ENCODE assay signal across 15 mouse cellular contexts in the genomic region with DNA sequence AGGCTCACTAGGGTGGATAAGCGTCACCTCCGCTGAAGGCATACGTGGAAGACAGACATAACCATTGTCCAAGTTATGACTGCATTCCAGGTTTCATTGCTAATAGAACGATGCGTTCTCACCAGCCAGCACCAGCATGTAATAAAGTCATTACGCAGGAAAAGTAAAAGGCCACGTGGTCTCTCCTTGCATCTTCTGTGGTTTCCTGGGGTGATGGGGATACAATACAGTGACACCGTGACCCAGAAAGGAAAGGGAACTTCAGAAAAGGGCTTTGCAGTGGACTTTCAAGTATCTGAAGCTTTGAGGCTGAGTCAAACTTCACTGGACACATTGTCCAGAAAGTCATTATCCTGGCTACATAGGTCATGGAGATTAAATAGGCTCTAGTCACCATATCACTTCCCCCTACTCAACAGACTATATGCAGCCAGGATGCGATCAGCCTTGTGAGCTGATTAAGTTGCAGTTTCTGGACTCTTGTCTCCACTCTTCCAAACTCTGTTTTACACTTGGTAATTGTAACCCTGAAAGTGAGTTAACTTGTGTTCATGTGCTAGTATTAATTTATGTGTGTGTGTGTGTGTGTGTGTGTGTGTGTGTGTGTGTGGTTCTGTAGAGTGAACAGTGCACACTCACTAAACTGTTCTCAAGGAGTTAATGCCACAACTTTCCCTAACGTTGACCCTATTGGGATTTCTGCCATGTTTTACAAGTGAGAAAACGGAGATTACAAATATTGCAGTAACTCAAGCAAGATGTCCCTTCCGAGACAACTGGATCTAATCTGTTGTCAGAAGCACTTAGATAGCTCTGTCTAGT.
"Had no signal": no experiment of that assay in that cellular context is flagged by ENCODE, and none has a peak within 500 bp of the region (broad histone marks: within the 10 kb centered on the region; RNA-seq: fewer than 3 reads in every experiment).

No protein-coding gene starts in this region.

- H3K27me3 ChIP-seq: intestine, embryonic 15.5 days; limb, embryonic 12.5 days; liver, embryonic 13.5 days; lung, embryonic 15.5 days; midbrain, embryonic 13.5 days; neural tube, embryonic 12.5 days; stomach, embryonic 15.5 days had no signal

- H3K9me3 ChIP-seq: intestine, embryonic 15.5 days; limb, embryonic 12.5 days; liver, embryonic 13.5 days; lung, embryonic 15.5 days; midbrain, embryonic 13.5 days; neural tube, embryonic 12.5 days; stomach, embryonic 15.5 days had no signal

- H3K27ac ChIP-seq: intestine, embryonic 15.5 days; limb, embryonic 12.5 days; liver, embryonic 13.5 days; lung, embryonic 15.5 days; macrophage; midbrain, embryonic 13.5 days; neural tube, embryonic 12.5 days; stomach, embryonic 15.5 days had no signal

- DNase-seq: kidney, adult 2 months; kidney, postnatal 25 days; liver; liver, embryonic 13.5 days; liver, postnatal 0 days; lung, postnatal 14 days; thymus, adult 2 months; thymus, postnatal 25 days had no signal

- H3K4me3 ChIP-seq: intestine, embryonic 15.5 days; limb, embryonic 12.5 days; liver, embryonic 13.5 days; lung, embryonic 15.5 days; midbrain, embryonic 13.5 days; neural tube, embryonic 12.5 days; stomach, embryonic 15.5 days had no signal

- H3K4me2 ChIP-seq: intestine, embryonic 15.5 days; limb, embryonic 12.5 days; liver, embryonic 13.5 days; lung, embryonic 15.5 days; midbrain, embryonic 13.5 days; neural tube, embryonic 12.5 days; stomach, embryonic 15.5 days had no signal

- H3K4me1 ChIP-seq: intestine, embryonic 15.5 days; limb, embryonic 12.5 days; liver, embryonic 13.5 days; lung, embryonic 15.5 days; neural tube, embryonic 12.5 days; stomach, embryonic 15.5 days had no signal

- H3K9ac ChIP-seq: intestine, embryonic 15.5 days; limb, embryonic 12.5 days; liver, embryonic 13.5 days; liver, postnatal 0 days; lung, embryonic 15.5 days; midbrain, embryonic 13.5 days; neural tube, embryonic 12.5 days; stomach, embryonic 15.5 days had no signal

- ATAC-seq: intestine, embryonic 15.5 days; liver, postnatal 0 days; midbrain, embryonic 13.5 days had no signal

- H3K36me3 ChIP-seq: intestine, embryonic 15.5 days; limb, embryonic 12.5 days; liver, embryonic 13.5 days; lung, embryonic 15.5 days; midbrain, embryonic 13.5 days; neural tube, embryonic 12.5 days; stomach, embryonic 15.5 days had no signal
